ENCODE assay signal across 1 mouse cellular context in the genomic region with DNA sequence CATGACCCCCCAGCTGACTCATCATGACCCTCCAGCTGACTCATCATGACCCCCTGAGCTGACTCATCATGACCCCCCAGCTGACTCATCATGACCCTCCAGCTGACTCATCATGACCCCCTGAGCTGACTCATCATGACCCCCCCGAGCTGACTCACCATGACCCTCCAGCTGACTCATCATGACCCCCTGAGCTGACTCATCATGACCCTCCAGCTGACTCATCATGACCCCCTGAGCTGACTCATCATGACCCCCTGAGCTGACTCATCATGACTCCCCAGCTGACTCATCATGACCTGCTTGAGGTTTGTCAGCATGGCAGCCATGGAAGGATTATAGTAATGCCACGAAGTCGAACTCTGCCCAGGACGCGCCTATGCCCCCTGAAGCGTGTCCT. TPM values are rescaled to one million over a fixed set of nuclear protein-coding genes. Genes with fewer than 3 reads are reported as not detected.
"Had no signal": no experiment of that assay in that cellular context is flagged by ENCODE, and none has a peak within 500 bp of the region (broad histone marks: within the 10 kb centered on the region; RNA-seq: fewer than 3 reads in every experiment).

No protein-coding gene starts in this region.

RNA-seq across cellular contexts. Expression of a gene that starts 18.4 kb away (rescaled TPM):
- polyA plus RNA-seq: myocyte had no signal
